Mouse (Mus musculus) heart, adult 11 months (tissue): ENCODE results near the gene Abi3.

Experiments used
- DNase-seq: peaks from one replicate; pipeline ENCODE4 v3.0.0; 2022

Abi3 gene

GRCm38 (mm10) chr11:95825625-95826024, 16.7 kb downstream of the Abi3 start:
- DNase-seq: peak; percentile 75

GRCm38 (mm10) chr11:95824877-95825243, 17.4 kb downstream of the Abi3 start:
- peak; percentile 99 for DNase-seq

- peak; percentile 100 for DNase-seq
Measured at GRCm38 (mm10) chr11:95824071-95824876, 18.0 kb downstream of the Abi3 start, which contains the start of gene Phospho1. Gene Phospho1 (plus strand): TSS chr11:95824499.

GRCm38 (mm10) chr11:95822437-95822836, 19.8 kb downstream of the Abi3 start:
- DNase-seq: peak; percentile 62

- peak; percentile 85 for DNase-seq
Measured at GRCm38 (mm10) chr11:95821511-95821910, 20.8 kb downstream of the Abi3 start.

GRCm38 (mm10) chr11:95819138-95819537, 23.1 kb downstream of the Abi3 start:
- peak; percentile 88 for DNase-seq

- peak; percentile 66 for DNase-seq
Measured at GRCm38 (mm10) chr11:95815412-95815811, 26.9 kb downstream of the Abi3 start.

- peak; percentile 89 for DNase-seq
Measured at GRCm38 (mm10) chr11:95814857-95815256, 27.4 kb downstream of the Abi3 start.

- DNase-seq: peak; percentile 62
Measured at GRCm38 (mm10) chr11:95814101-95814500, 28.2 kb downstream of the Abi3 start.

GRCm38 (mm10) chr11:95812224-95812623, 30.1 kb downstream of the Abi3 start:
- DNase-seq: peak; percentile 74

GRCm38 (mm10) chr11:95811741-95812140, 30.5 kb downstream of the Abi3 start:
- DNase-seq: no peak

GRCm38 (mm10) chr11:95810828-95811227, 31.4 kb downstream of the Abi3 start:
- no peak for DNase-seq

GRCm38 (mm10) chr11:95809603-95810002, 32.7 kb downstream of the Abi3 start:
- DNase-seq: no peak

GRCm38 (mm10) chr11:95808448-95809011, 33.7 kb downstream of the Abi3 start:
- peak; percentile 98 for DNase-seq

GRCm38 (mm10) chr11:95807884-95808283, 34.4 kb downstream of the Abi3 start:
- no peak for DNase-seq

GRCm38 (mm10) chr11:95805527-95805926, 36.7 kb downstream of the Abi3 start:
- DNase-seq: peak; percentile 93

- no peak for DNase-seq
Measured at GRCm38 (mm10) chr11:95805010-95805409, 37.3 kb downstream of the Abi3 start.

- peak; percentile 97 for DNase-seq
Measured at GRCm38 (mm10) chr11:95795582-95795981, 46.7 kb downstream of the Abi3 start.

- DNase-seq: peak; percentile 97
Measured at GRCm38 (mm10) chr11:95794201-95794600, 48.1 kb downstream of the Abi3 start.

- no peak for DNase-seq
Measured at GRCm38 (mm10) chr11:95792950-95793509, 49.2 kb downstream of the Abi3 start.

GRCm38 (mm10) chr11:95791787-95792186, 50.5 kb downstream of the Abi3 start:
- peak; percentile 98 for DNase-seq

- DNase-seq: peak; percentile 97
Measured at GRCm38 (mm10) chr11:95789451-95789891, 52.8 kb downstream of the Abi3 start.

- DNase-seq: no peak
Measured at GRCm38 (mm10) chr11:95786511-95786910, 55.8 kb downstream of the Abi3 start.

GRCm38 (mm10) chr11:95785675-95786074, 56.6 kb downstream of the Abi3 start:
- no peak for DNase-seq
